Mouse (Mus musculus): ENCODE results near the gene Ctns. TPM values are rescaled to one million over a fixed set of nuclear protein-coding genes. Genes with fewer than 3 reads are reported as not detected.

Gene Ctns
- polyA plus RNA-seq, 1 experiment: 4.2 TPM

GRCm38 (mm10) chr11:73159957-73160810 lies 38.7 kb downstream of the Ctns start, which contains the start of gene P2rx5:
Gene P2rx5 (plus strand): TSS chr11:73160421.
- H3K4me3 ChIP-seq (ENCODE audit: insufficient read depth, poor library complexity, severe bottlenecking): no peak within 1 kb of the TSS
- no peaks in the 10 kb centered on the region for H3K79me3 ChIP-seq (ENCODE audit: low read depth)
- TF ChIP-seq CEBPB (IDR thresholded peaks at IDR 0.05; ENCODE audit: low read depth) (no peak), MYOG (IDR thresholded peaks at IDR 0.05; ENCODE audit: control insufficient read depth, extremely low read depth, insufficient read length) (no peak), USF1 (IDR thresholded peaks at IDR 0.05; ENCODE audit: low read depth) (no peak), CTCF (IDR thresholded peaks at IDR 0.05; ENCODE audit: control insufficient read depth, insufficient read depth, insufficient read length) (no peak), FOSL1 (IDR thresholded peaks at IDR 0.05; ENCODE audit: insufficient read depth, low read length, poor library complexity, severe bottlenecking) (no peak), MYOD1 (IDR thresholded peaks at IDR 0.05; ENCODE audit: control insufficient read depth, insufficient read length, low read depth) (no peak), MAX (IDR thresholded peaks at IDR 0.05) (no peak)
- no peaks in the 10 kb centered on the region for H3K27me3 ChIP-seq (ENCODE audit: control insufficient read depth, insufficient read depth, insufficient read length)
- H3K79me2 ChIP-seq (ENCODE audit: control insufficient read depth, insufficient read depth): no peaks in the 10 kb centered on the region
- H3K36me3 ChIP-seq (ENCODE audit: control insufficient read depth, insufficient read depth): no peaks in the 10 kb centered on the region
- peak within 1 kb of the TSS; percentile 95 for H3ac ChIP-seq (ENCODE audit: control insufficient read depth, insufficient read length, low read depth)

GRCm38 (mm10) chr11:73155071-73155470 lies 43.8 kb downstream of the Ctns start:
- H3K4me3 ChIP-seq (ENCODE audit: insufficient read depth, poor library complexity, severe bottlenecking): no peak overlapping the region
- H3K79me2 ChIP-seq (ENCODE audit: control insufficient read depth, insufficient read depth): no peaks in the 10 kb centered on the region
- no peaks in the 10 kb centered on the region for H3K79me3 ChIP-seq (ENCODE audit: low read depth)
- H3K36me3 ChIP-seq (ENCODE audit: control insufficient read depth, insufficient read depth): no peaks in the 10 kb centered on the region
- TF ChIP-seq FOSL1 (IDR thresholded peaks at IDR 0.05; ENCODE audit: insufficient read depth, low read length, poor library complexity, severe bottlenecking): no peak
- TF ChIP-seq MYOD1 (IDR thresholded peaks at IDR 0.05; ENCODE audit: control insufficient read depth, insufficient read length, low read depth): no peak
- TF ChIP-seq USF1 (IDR thresholded peaks at IDR 0.05; ENCODE audit: low read depth): no peak
- no peak for TF ChIP-seq MAX (IDR thresholded peaks at IDR 0.05)
- TF ChIP-seq MYOG (IDR thresholded peaks at IDR 0.05; ENCODE audit: control insufficient read depth, extremely low read depth, insufficient read length): no peak
- TF ChIP-seq CTCF (IDR thresholded peaks at IDR 0.05; ENCODE audit: control insufficient read depth, insufficient read depth, insufficient read length): no peak
- no peak for TF ChIP-seq CEBPB (IDR thresholded peaks at IDR 0.05; ENCODE audit: low read depth)
- no peak overlapping the region for H3ac ChIP-seq (ENCODE audit: control insufficient read depth, insufficient read length, low read depth)
- no peaks in the 10 kb centered on the region for H3K27me3 ChIP-seq (ENCODE audit: control insufficient read depth, insufficient read depth, insufficient read length)

DNA sequence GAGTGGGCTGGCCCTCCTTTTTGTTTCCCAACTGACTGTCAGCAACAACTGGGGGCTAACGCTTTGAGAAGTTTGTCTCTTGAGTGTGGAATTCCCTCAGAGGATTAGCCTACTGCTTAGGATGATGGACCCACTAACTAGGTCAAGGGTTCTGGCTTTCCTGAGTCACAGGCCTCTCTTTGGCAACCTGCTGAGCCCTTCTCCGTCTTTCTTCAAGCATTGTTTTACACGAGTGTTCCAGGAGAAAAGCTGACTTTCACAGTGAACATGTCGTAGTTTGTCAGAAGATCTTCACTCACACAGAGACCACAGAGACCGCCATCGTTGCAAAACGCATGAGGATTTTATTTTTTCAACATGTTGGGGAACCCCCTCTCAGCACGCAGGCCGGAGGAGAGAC lies 50.6 kb downstream of the Ctns start:
- Histone ChIP-seq H3K4me3 (ENCODE audit: insufficient read depth, poor library complexity, severe bottlenecking) (no peak overlapping the region), H3K36me3 (ENCODE audit: control insufficient read depth, insufficient read depth) (no peaks in the 10 kb centered on the region), H3K27me3 (ENCODE audit: control insufficient read depth, insufficient read depth, insufficient read length) (peaks cover 2% of the 10 kb centered on the region), H3K79me3 (ENCODE audit: low read depth) (no peaks in the 10 kb centered on the region), H3K79me2 (ENCODE audit: control insufficient read depth, insufficient read depth) (no peaks in the 10 kb centered on the region), H3ac (ENCODE audit: control insufficient read depth, insufficient read length, low read depth) (no peak overlapping the region)
- TF ChIP-seq FOSL1 (IDR thresholded peaks at IDR 0.05; ENCODE audit: insufficient read depth, low read length, poor library complexity, severe bottlenecking): no peak
- no peak for TF ChIP-seq USF1 (IDR thresholded peaks at IDR 0.05; ENCODE audit: low read depth)
- no peak for TF ChIP-seq MAX (IDR thresholded peaks at IDR 0.05)
- TF ChIP-seq MYOD1 (IDR thresholded peaks at IDR 0.05; ENCODE audit: control insufficient read depth, insufficient read length, low read depth): no peak
- TF ChIP-seq CEBPB (IDR thresholded peaks at IDR 0.05; ENCODE audit: low read depth): no peak
- TF ChIP-seq MYOG (IDR thresholded peaks at IDR 0.05; ENCODE audit: control insufficient read depth, extremely low read depth, insufficient read length): no peak
- TF ChIP-seq CTCF (IDR thresholded peaks at IDR 0.05; ENCODE audit: control insufficient read depth, insufficient read depth, insufficient read length): no peak

GRCm38 (mm10) chr11:73146975-73147365 lies 51.9 kb downstream of the Ctns start:
- H3K4me3 ChIP-seq (ENCODE audit: insufficient read depth, poor library complexity, severe bottlenecking): no peak overlapping the region

GRCm38 (mm10) chr11:73146026-73146974 lies 52.5 kb downstream of the Ctns start:
- TF ChIP-seq CTCF (IDR thresholded peaks at IDR 0.05; ENCODE audit: control insufficient read depth, insufficient read depth, insufficient read length): no peak
- TF ChIP-seq MYOD1 (IDR thresholded peaks at IDR 0.05; ENCODE audit: control insufficient read depth, insufficient read length, low read depth): no peak
- no peak for TF ChIP-seq MAX (IDR thresholded peaks at IDR 0.05)
- TF ChIP-seq FOSL1 (IDR thresholded peaks at IDR 0.05; ENCODE audit: insufficient read depth, low read length, poor library complexity, severe bottlenecking): no peak
- TF ChIP-seq USF1 (IDR thresholded peaks at IDR 0.05; ENCODE audit: low read depth): no peak
- TF ChIP-seq MYOG (IDR thresholded peaks at IDR 0.05; ENCODE audit: control insufficient read depth, extremely low read depth, insufficient read length): no peak
- no peak for TF ChIP-seq CEBPB (IDR thresholded peaks at IDR 0.05; ENCODE audit: low read depth)
- Histone ChIP-seq H3K79me2 (ENCODE audit: control insufficient read depth, insufficient read depth) (no peaks in the 10 kb centered on the region), H3K27me3 (ENCODE audit: control insufficient read depth, insufficient read depth, insufficient read length) (peaks cover 3% of the 10 kb centered on the region), H3ac (ENCODE audit: control insufficient read depth, insufficient read length, low read depth) (no peak overlapping the region), H3K4me3 (ENCODE audit: insufficient read depth, poor library complexity, severe bottlenecking) (no peak overlapping the region), H3K79me3 (ENCODE audit: low read depth) (no peaks in the 10 kb centered on the region), H3K36me3 (ENCODE audit: control insufficient read depth, insufficient read depth) (no peaks in the 10 kb centered on the region)

More at GRCm38 (mm10) chr11:73146975-73147365, 51.9 kb downstream of the Ctns start:
- peaks cover 3% of the 10 kb centered on the region for H3K27me3 ChIP-seq (ENCODE audit: control insufficient read depth, insufficient read depth, insufficient read length)
- H3K79me2 ChIP-seq (ENCODE audit: control insufficient read depth, insufficient read depth): no peaks in the 10 kb centered on the region
- TF ChIP-seq MAX (IDR thresholded peaks at IDR 0.05): no peak
- no peak for TF ChIP-seq USF1 (IDR thresholded peaks at IDR 0.05; ENCODE audit: low read depth)
- no peak for TF ChIP-seq MYOD1 (IDR thresholded peaks at IDR 0.05; ENCODE audit: control insufficient read depth, insufficient read length, low read depth)
- no peak for TF ChIP-seq FOSL1 (IDR thresholded peaks at IDR 0.05; ENCODE audit: insufficient read depth, low read length, poor library complexity, severe bottlenecking)
- no peaks in the 10 kb centered on the region for H3K79me3 ChIP-seq (ENCODE audit: low read depth)
- H3K36me3 ChIP-seq (ENCODE audit: control insufficient read depth, insufficient read depth): no peaks in the 10 kb centered on the region
- H3ac ChIP-seq (ENCODE audit: control insufficient read depth, insufficient read length, low read depth): no peak overlapping the region
